Mouse (Mus musculus) liver, embryonic 14.5 days (tissue): ENCODE data around the gene Pask. TPM values are rescaled to one million over a fixed set of nuclear protein-coding genes. Genes with fewer than 3 reads are reported as not detected.

ENCODE experiments used
- ATAC-seq: fragments of 200-750 bp; cut with Nextera tagmentation; 2 replicates; pipeline ENCODE4 v1.8.0; 2017; ENCODE audit warnings: moderate number of reproducible peaks, mild to moderate bottlenecking, moderate library complexity; ENCODE audit not compliant: insufficient read depth
- DNase-seq, 3 experiments: peaks; one replicate each; pipeline ENCODE4 v3.0.0-alpha.2; 2012 to 2013; ENCODE audit warnings: low read depth in 3 of 3, low spot score in 3 of 3
- H3K27ac ChIP-seq: fragments of 300-500 bp; sonication (generic); 2 replicates; pipeline ENCODE4 v1.5.1; 2014; ENCODE audit warnings: moderate library complexity, mild to moderate bottlenecking, control low read depth, inconsistent platforms
- H3K27me3 ChIP-seq: fragments of 300-500 bp; sonication (generic); 2 replicates; pipeline ENCODE4 v1.6.1; 2014; ENCODE audit warnings: mild to moderate bottlenecking, low read length, moderate library complexity; ENCODE audit not compliant: control insufficient read depth, insufficient read depth
- H3K36me3 ChIP-seq: fragments of 300-500 bp; sonication (generic); replicated peaks from 2 replicates; pipeline ENCODE4 v1.6.1; 2014; ENCODE audit warnings: low read depth; ENCODE audit not compliant: control insufficient read depth, insufficient read depth
- H3K4me1 ChIP-seq, 2 experiments: fragments of 200-500 bp in 1 of 2; fragments of 300-500 bp in 1 of 2; sonication (generic) in 1 of 2; replicated peaks; 2 replicates each; pipeline ENCODE4 v1.6.1; 2012 to 2014; ENCODE audit warnings: antibody characterized with exemption in 1 of 2, inconsistent platforms in 1 of 2, low read length in 1 of 2; ENCODE audit not compliant: control insufficient read depth in 2 of 2, insufficient read depth in 2 of 2
- H3K4me2 ChIP-seq: fragments of 300-500 bp; sonication (generic); 2 replicates; pipeline ENCODE4 v1.6.1; 2014; ENCODE audit warnings: low read depth, mild to moderate bottlenecking, control low read depth, moderate library complexity
- H3K4me3 ChIP-seq, 2 experiments: fragments of 200-500 bp in 1 of 2; fragments of 300-500 bp in 1 of 2; sonication (generic) in 1 of 2; 2 replicates each; pipeline ENCODE4 v1.5.1; 2012 to 2014; ENCODE audit warnings: low read depth in 2 of 2, low read length in 2 of 2, mild to moderate bottlenecking in 2 of 2, control low read depth in 1 of 2, inconsistent platforms in 1 of 2, moderate library complexity in 1 of 2; ENCODE audit not compliant: insufficient read depth in 1 of 2
- H3K9ac ChIP-seq: fragments of 300-500 bp; sonication (generic); replicated peaks from 2 replicates; pipeline ENCODE4 v1.6.1; 2014; ENCODE audit warnings: mild to moderate bottlenecking, control low read depth, moderate library complexity
- H3K9me3 ChIP-seq: fragments of 300-500 bp; sonication (generic); 2 replicates; pipeline ENCODE4 v1.6.1; 2016; ENCODE audit warnings: low read length, mixed read lengths; ENCODE audit not compliant: control insufficient read depth
- CTCF ChIP-seq: IDR thresholded peaks from 2 replicates; pipeline ENCODE4 v1.5.1; 2016; ENCODE audit warnings: antibody characterized with exemption, low read depth, control low read depth
- EP300 ChIP-seq: IDR thresholded peaks from 2 replicates; pipeline ENCODE4 v1.6.1; 2016; ENCODE audit warnings: antibody characterized with exemption, low read depth
- WGBS: fragments of 180-500 bp; shearing (Covaris S2); extraction: QIAGEN DNeasy Blood & Tissue Kit; methylation state at CpG from one replicate; pipeline ENCODE4 v1.1.7; 2014; ENCODE audit not compliant: insufficient replicate concordance; 5-methylcytosine and 5-hydroxymethylcytosine counted together
- microRNA-seq: library from miRNA; unstranded; fragments of <30 nt; microRNA quantifications from one replicate; pipeline ENCODE4, GENCODE M21; 2016
- polyA plus RNA-seq, 2 experiments: library from polyadenylated mRNA; depleted of rRNA in 1 of 2; stranded (reverse) in 1 of 2; unstranded in 1 of 2; fragments of >200 nt; fragmentation: Nextera tagmentation in 1 of 2; extraction: Ambion mirVana in 1 of 2; gene quantifications; 2 replicates each; pipeline versions ENCODE4 v1.2.1 to v1.2.3; 2012 to 2014

Gene Pask
- polyA plus RNA-seq, 2 experiments: 5.4 to 6.3 TPM

- Histone ChIP-seq H3K4me1 (no peaks in the 10 kb centered on the region), H3K27ac (no peak overlapping the region), H3K9me3 (no peaks in the 10 kb centered on the region), H3K4me2 (no peak overlapping the region), H3K27me3 (no peaks in the 10 kb centered on the region), H3K4me3 (no peak overlapping the region), H3K36me3 (no peaks in the 10 kb centered on the region), H3K9ac (no peak overlapping the region)
- ATAC-seq: no peak
- DNase-seq: no peak
- TF ChIP-seq EP300: no peak
- TF ChIP-seq CTCF: no peak
- 31% methylated on average over 3 of the region's 3 CpGs for WGBS
Observed at GRCm38 (mm10) chr1:93270516-93271240, 72.6 kb downstream of the Pask start.

DNA sequence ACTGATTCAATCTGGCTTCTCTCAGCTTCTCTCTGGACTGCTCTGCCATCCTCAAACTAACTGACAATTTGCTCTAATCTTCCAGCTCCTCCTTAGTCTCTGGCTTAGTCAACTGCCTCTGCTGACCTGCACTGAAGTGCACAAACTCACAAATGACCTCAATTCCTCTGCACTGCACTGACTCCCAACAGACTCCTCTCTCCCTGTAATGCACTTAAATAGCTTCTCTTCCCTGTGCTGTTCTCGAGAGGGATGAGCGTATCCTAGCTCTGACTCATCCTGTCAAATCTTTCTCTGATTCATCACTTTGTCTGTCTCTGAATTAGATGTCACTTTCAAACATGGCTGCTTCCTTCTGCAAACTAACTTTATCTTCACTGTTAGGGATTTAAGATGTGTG lies 75.0 kb downstream of the Pask start:
- no peak overlapping the region for H3K27ac ChIP-seq
- ATAC-seq: no peak
- 69% methylated on average over 2 of the region's 2 CpGs for WGBS
- no peak overlapping the region for H3K9ac ChIP-seq
- H3K36me3 ChIP-seq: no peaks in the 10 kb centered on the region
- no peaks in the 10 kb centered on the region for H3K4me1 ChIP-seq
- DNase-seq: no peak
- H3K4me3 ChIP-seq: no peak overlapping the region
- no peak overlapping the region for H3K4me2 ChIP-seq
- no peaks in the 10 kb centered on the region for H3K27me3 ChIP-seq
- H3K9me3 ChIP-seq: no peaks in the 10 kb centered on the region
- TF ChIP-seq EP300: no peak
- no peak for TF ChIP-seq CTCF

DNA sequence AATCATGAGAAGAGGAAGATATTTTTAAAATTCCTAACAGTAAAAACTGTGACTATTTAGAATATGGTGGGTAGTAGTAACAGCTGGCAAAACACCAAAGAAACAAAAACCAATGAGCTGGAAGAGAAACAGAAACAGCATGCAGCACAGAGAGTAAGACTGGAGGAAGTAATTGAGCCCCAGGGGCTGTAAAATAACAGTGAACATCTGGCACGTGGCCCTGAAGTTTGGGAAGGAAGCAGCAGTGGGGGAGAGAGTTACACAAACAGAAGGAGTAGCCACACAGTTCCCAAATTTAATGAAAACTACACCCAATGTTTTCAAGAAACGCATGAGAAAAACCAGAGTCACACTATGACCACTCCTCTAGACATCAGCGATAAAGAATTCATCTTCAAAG lies 76.1 kb downstream of the Pask start:
- no peak for ATAC-seq
- Histone ChIP-seq H3K9ac (no peak overlapping the region), H3K4me1 (no peaks in the 10 kb centered on the region), H3K4me3 (no peak overlapping the region), H3K27me3 (no peaks in the 10 kb centered on the region), H3K4me2 (no peak overlapping the region), H3K27ac (no peak overlapping the region), H3K9me3 (no peaks in the 10 kb centered on the region), H3K36me3 (no peaks in the 10 kb centered on the region)
- WGBS: 42% methylated on average over 3 of the region's 3 CpGs
- TF ChIP-seq EP300 (no peak), CTCF (no peak)
- no peak for DNase-seq

Small RNAs within 50 kb of the gene (microRNA-seq; reads per million reads assigned to microRNA genes)
- gene Mir6345 (not detected), gene Mir6901 (not detected), gene Mir6902 (not detected)

Other genes with a start within 250 kb of the Pask start
- gene Kif1a, start 241.5 kb downstream of the Pask start, polyA plus RNA-seq (2012; rRNA removed): 0.07 and 0.16 TPM in 2 replicates
- gene Kif1a, start 241.5 kb downstream of the Pask start, polyA plus RNA-seq (2014; fragmentation: Nextera tagmentation; extraction: Ambion mirVana): 0.10 and 0.27 TPM in 2 replicates
- gene Agxt, start 208.2 kb downstream of the Pask start, polyA plus RNA-seq (2012; rRNA removed): 2.5 and 3.0 TPM in 2 replicates
- gene Agxt, start 208.2 kb downstream of the Pask start, polyA plus RNA-seq (2014; fragmentation: Nextera tagmentation; extraction: Ambion mirVana): 8.4 and 9.4 TPM in 2 replicates
- gene 2310007B03Rik, start 182.5 kb downstream of the Pask start, polyA plus RNA-seq (2012; rRNA removed): 0.07 and 0.11 TPM in 2 replicates
- gene 2310007B03Rik, start 182.5 kb downstream of the Pask start, polyA plus RNA-seq (2014; fragmentation: Nextera tagmentation; extraction: Ambion mirVana): 0.09 and 0.21 TPM in 2 replicates
- 0.01 and 0.02 TPM in 2 replicates for gene Crocc2, start 174.8 kb downstream of the Pask start, polyA plus RNA-seq (2012; rRNA removed)
- gene Crocc2, start 174.8 kb downstream of the Pask start, polyA plus RNA-seq (2014; fragmentation: Nextera tagmentation; extraction: Ambion mirVana): not detected in 2 replicates
- 0.16 and 0.25 TPM in 2 replicates for gene Sned1, start 107.6 kb downstream of the Pask start, polyA plus RNA-seq (2012; rRNA removed)
- 0.06 and 0.25 TPM in 2 replicates for gene Sned1, start 107.6 kb downstream of the Pask start, polyA plus RNA-seq (2014; fragmentation: Nextera tagmentation; extraction: Ambion mirVana)
- gene Mterf4, start 37.6 kb downstream of the Pask start, polyA plus RNA-seq (2012; rRNA removed): 6.4 and 7.6 TPM in 2 replicates
- 7.7 and 8.0 TPM in 2 replicates for gene Mterf4, start 37.6 kb downstream of the Pask start, polyA plus RNA-seq (2014; fragmentation: Nextera tagmentation; extraction: Ambion mirVana)
- 3.1 and 6.9 TPM in 2 replicates for gene Ppp1r7, start 628 bp downstream of the Pask start, polyA plus RNA-seq (2012; rRNA removed)
- gene Ppp1r7, start 628 bp downstream of the Pask start, polyA plus RNA-seq (2014; fragmentation: Nextera tagmentation; extraction: Ambion mirVana): 33.2 and 33.8 TPM in 2 replicates
- 0.11 and 0.13 TPM in 2 replicates for gene Ano7, start 30.4 kb upstream of the Pask start, polyA plus RNA-seq (2012; rRNA removed)
- 0.14 TPM in 1 of 2 replicates, not detected in the other for gene Ano7, start 30.4 kb upstream of the Pask start, polyA plus RNA-seq (2014; fragmentation: Nextera tagmentation; extraction: Ambion mirVana)
- 30.9 and 47.2 TPM in 2 replicates for gene Hdlbp, start 135.3 kb upstream of the Pask start, polyA plus RNA-seq (2012; rRNA removed)
- gene Hdlbp, start 135.3 kb upstream of the Pask start, polyA plus RNA-seq (2014; fragmentation: Nextera tagmentation; extraction: Ambion mirVana): 59.3 and 61.6 TPM in 2 replicates
- gene Farp2, start 168.6 kb upstream of the Pask start, polyA plus RNA-seq (2012; rRNA removed): 0.61 TPM in 2 replicates
- 1.2 and 1.3 TPM in 2 replicates for gene Farp2, start 168.6 kb upstream of the Pask start, polyA plus RNA-seq (2014; fragmentation: Nextera tagmentation; extraction: Ambion mirVana)